Mouse (Mus musculus) cortical plate, adult 2 months (tissue): ENCODE data around the gene D8Ertd738e.

Experiments used
- CTCF ChIP-seq: fragments of 200-500 bp; IDR thresholded peaks from 2 replicates; pipeline ENCODE4 v1.5.1; 2011; ENCODE audit warnings: mild to moderate bottlenecking, control low read depth, low read length; ENCODE audit not compliant: insufficient read depth; ENCODE audit errors: extremely low read depth
- POLR2A ChIP-seq: fragments of 200-500 bp; IDR thresholded peaks from 2 replicates; pipeline ENCODE4 v1.6.1; 2011; ENCODE audit warnings: mild to moderate bottlenecking, low read length, control low read depth; ENCODE audit not compliant: insufficient read depth; ENCODE audit errors: extremely low read depth

GRCm38 (mm10) chr8:84197141-84197921, 52.2 kb downstream of the D8Ertd738e start:
- TF ChIP-seq POLR2A = no peak
- TF ChIP-seq CTCF = no peak
